In genomic region chr17:59018666-59019065, GRCm38 (mm10) we compare ENCODE assay signal across 30 mouse cellular contexts. TPM values are rescaled to one million over a fixed set of nuclear protein-coding genes. Genes with fewer than 3 reads are reported as not detected.
DNase-seq lines count a peak whose midpoint lies in the region; ATAC-seq and TF ChIP-seq lines count a peak whose summit lies in the region.
"Had no signal": no experiment of that assay in that cellular context is flagged by ENCODE, and none has a peak within 500 bp of the region (broad histone marks: within the 10 kb centered on the region; RNA-seq: fewer than 3 reads in every experiment).

No protein-coding gene starts in this region.

- H3K4me2 ChIP-seq in forebrain, embryonic 11.5 days (ENCODE audit: low read depth, low read length, severe bottlenecking) = no peak overlapping the region
- no peak overlapping the region for H3K4me2 ChIP-seq in forebrain, embryonic 15.5 days (replicated peaks)
- no peak overlapping the region for H3K4me2 ChIP-seq in hindbrain, postnatal 0 days (ENCODE audit: low read depth, low read length)
- no peak overlapping the region for H3K4me2 ChIP-seq in hindbrain, embryonic 13.5 days
- H3K4me2 ChIP-seq in embryonic facial prominence, embryonic 14.5 days (ENCODE audit: low read depth, low read length) = no peak overlapping the region
- H3K4me2 ChIP-seq: embryonic facial prominence, embryonic 12.5 days; heart, embryonic 13.5 days; hindbrain, embryonic 15.5 days; intestine, embryonic 15.5 days had no signal

- TF ChIP-seq POLR2A in heart, adult 2 months (IDR thresholded peaks at IDR 0.05; ENCODE audit: insufficient read depth, low read depth, low read length) = no peak

- no peak for TF ChIP-seq CTCF in hindbrain, postnatal 0 days (IDR thresholded peaks at IDR 0.05; ENCODE audit: low read depth)
- TF ChIP-seq CTCF in heart, adult 2 months (IDR thresholded peaks at IDR 0.05) = no peak

- no peak for TF ChIP-seq EP300 in heart, adult 2 months (IDR thresholded peaks at IDR 0.05; ENCODE audit: insufficient read depth, low read depth, low read length)

- H3K9me3 ChIP-seq in forebrain, embryonic 11.5 days (ENCODE audit: control insufficient read depth, low read length) = no peaks in the 10 kb centered on the region
- no peaks in the 10 kb centered on the region for H3K9me3 ChIP-seq in forebrain, embryonic 15.5 days
- no peaks in the 10 kb centered on the region for H3K9me3 ChIP-seq in hindbrain, postnatal 0 days (ENCODE audit: low read length)
- H3K9me3 ChIP-seq in hindbrain, embryonic 13.5 days = no peaks in the 10 kb centered on the region
- H3K9me3 ChIP-seq in embryonic facial prominence, embryonic 14.5 days (ENCODE audit: control insufficient read depth, low read length) = no peaks in the 10 kb centered on the region
- H3K9me3 ChIP-seq: embryonic facial prominence, embryonic 12.5 days; heart, embryonic 10.5 days; heart, embryonic 13.5 days; hindbrain, embryonic 15.5 days; intestine, embryonic 15.5 days had no signal

- no peak overlapping the region for H3K4me3 ChIP-seq in forebrain, embryonic 11.5 days (ENCODE audit: low read depth, low read length)
- H3K4me3 ChIP-seq in forebrain, embryonic 15.5 days = no peak overlapping the region
- H3K4me3 ChIP-seq in hindbrain, postnatal 0 days (ENCODE audit: low read length) = no peak overlapping the region
- no peak overlapping the region for H3K4me3 ChIP-seq in hindbrain, embryonic 13.5 days
- no peak overlapping the region for H3K4me3 ChIP-seq in embryonic facial prominence, embryonic 14.5 days (ENCODE audit: low read depth, low read length)
- no peak overlapping the region for H3K4me3 ChIP-seq in heart, adult 2 months
- H3K4me3 ChIP-seq: embryonic facial prominence, embryonic 12.5 days; erythroblast, embryonic 14.5 days; heart, embryonic 10.5 days; heart, embryonic 13.5 days; hindbrain, embryonic 15.5 days; intestine, embryonic 15.5 days had no signal

- no peaks in the 10 kb centered on the region for H3K4me1 ChIP-seq in forebrain, embryonic 11.5 days (replicated peaks; ENCODE audit: control insufficient read depth, insufficient read depth, low read length)
- H3K4me1 ChIP-seq in forebrain, embryonic 15.5 days = no peaks in the 10 kb centered on the region
- H3K4me1 ChIP-seq in hindbrain, postnatal 0 days (ENCODE audit: insufficient read depth, low read length) = no peaks in the 10 kb centered on the region
- no peaks in the 10 kb centered on the region for H3K4me1 ChIP-seq in hindbrain, embryonic 13.5 days (replicated peaks)
- H3K4me1 ChIP-seq in embryonic facial prominence, embryonic 14.5 days (ENCODE audit: control insufficient read depth, insufficient read depth, low read length) = no peaks in the 10 kb centered on the region
- no peaks in the 10 kb centered on the region for H3K4me1 ChIP-seq in heart, adult 2 months (ENCODE audit: control insufficient read depth, insufficient read depth, low read length)
- H3K4me1 ChIP-seq: embryonic facial prominence, embryonic 12.5 days; heart, embryonic 13.5 days; hindbrain, embryonic 15.5 days; intestine, embryonic 15.5 days had no signal

- DNase-seq in forebrain, embryonic 11.5 days (ENCODE audit: low spot score) = no peak
- peak; percentile 9 for DNase-seq in hindbrain, postnatal 0 days (ENCODE audit: low spot score)
- peak; percentile 48 for DNase-seq in retina, postnatal 1 day
- DNase-seq in retina, embryonic 14.5 days (ENCODE audit: low spot score) = no peak
- peak; percentile 36 for DNase-seq in embryonic facial prominence, embryonic 14.5 days (ENCODE audit: low spot score)
- DNase-seq in heart, adult 2 months = no peak
- DNase-seq: adrenal gland, adult 8-10 months; adrenal gland, postnatal 25 days; cerebellum, adult 2 months; cerebellum, adult 9-11 months; cerebellum, postnatal 36 days; embryo, embryonic 11 days; gastrocnemius, postnatal 25 days; heart, adult 18-20 months; heart, postnatal 14 days; heart, postnatal 4 days; kidney, adult 11 months had no signal

- H3K36me3 ChIP-seq in forebrain, embryonic 11.5 days (ENCODE audit: control insufficient read depth, insufficient read depth, low read length) = no peaks in the 10 kb centered on the region
- no peaks in the 10 kb centered on the region for H3K36me3 ChIP-seq in forebrain, embryonic 15.5 days
- H3K36me3 ChIP-seq in hindbrain, postnatal 0 days (ENCODE audit: insufficient read depth, low read length) = no peaks in the 10 kb centered on the region
- no peaks in the 10 kb centered on the region for H3K36me3 ChIP-seq in hindbrain, embryonic 13.5 days
- no peaks in the 10 kb centered on the region for H3K36me3 ChIP-seq in embryonic facial prominence, embryonic 14.5 days (ENCODE audit: control insufficient read depth, insufficient read depth, low read length)
- H3K36me3 ChIP-seq in heart, adult 2 months (ENCODE audit: control insufficient read depth, insufficient read depth, low read length) = no peaks in the 10 kb centered on the region
- H3K36me3 ChIP-seq: embryonic facial prominence, embryonic 12.5 days; heart, embryonic 10.5 days; heart, embryonic 13.5 days; hindbrain, embryonic 15.5 days; intestine, embryonic 15.5 days had no signal

- peak; percentile 60 for ATAC-seq in forebrain, embryonic 11.5 days (replicated peaks; ENCODE audit: low FRiP score)
- no peak for ATAC-seq in forebrain, embryonic 15.5 days (replicated peaks)
- no peak for ATAC-seq in hindbrain, postnatal 0 days
- ATAC-seq in hindbrain, embryonic 13.5 days (ENCODE audit: low FRiP score) = no peak
- no peak for ATAC-seq in embryonic facial prominence, embryonic 14.5 days (ENCODE audit: low read depth)
- ATAC-seq: activated CD4-positive, CD25-positive, alpha-beta regulatory T cell, adult 4 months; CD4-positive, CD25-positive, alpha-beta regulatory T cell, adult 4 months; intestine, embryonic 15.5 days had no signal

- WGBS in forebrain, embryonic 11.5 days = 87% methylated on average over 4 of the region's 4 CpGs
- 41% methylated on average over 4 of the region's 4 CpGs for WGBS in forebrain, embryonic 15.5 days
- 70% methylated on average over 4 of the region's 4 CpGs for WGBS in hindbrain, postnatal 0 days
- WGBS in hindbrain, embryonic 13.5 days = 87% methylated on average over 4 of the region's 4 CpGs
- 63% methylated on average over 4 of the region's 4 CpGs for WGBS in embryonic facial prominence, embryonic 14.5 days
- WGBS in heart, adult 2 months = 89% methylated on average over 4 of the region's 4 CpGs

- intact Hi-C loops in heart, adult 2 months (cut with DNase I) = no loop called here

- H3K27me3 ChIP-seq in forebrain, embryonic 11.5 days (ENCODE audit: control insufficient read depth, insufficient read depth, low read length) = no peaks in the 10 kb centered on the region
- H3K27me3 ChIP-seq in forebrain, embryonic 15.5 days = no peaks in the 10 kb centered on the region
- no peaks in the 10 kb centered on the region for H3K27me3 ChIP-seq in hindbrain, postnatal 0 days (ENCODE audit: insufficient read depth, low read length)
- H3K27me3 ChIP-seq in hindbrain, embryonic 13.5 days = no peaks in the 10 kb centered on the region
- H3K27me3 ChIP-seq in embryonic facial prominence, embryonic 14.5 days (replicated peaks; ENCODE audit: control insufficient read depth, insufficient read depth, low read length) = no peaks in the 10 kb centered on the region; the same call in 1 of the 2 replicates
- H3K27me3 ChIP-seq in heart, adult 2 months (ENCODE audit: control insufficient read depth, insufficient read depth, low read length) = no peaks in the 10 kb centered on the region
- H3K27me3 ChIP-seq: embryonic facial prominence, embryonic 12.5 days; heart, embryonic 13.5 days; hindbrain, embryonic 15.5 days; intestine, embryonic 15.5 days had no signal

- no peak overlapping the region for H3K9ac ChIP-seq in forebrain, embryonic 11.5 days (ENCODE audit: low read length)
- no peak overlapping the region for H3K9ac ChIP-seq in forebrain, embryonic 15.5 days (replicated peaks)
- no peak overlapping the region for H3K9ac ChIP-seq in hindbrain, postnatal 0 days (replicated peaks; ENCODE audit: low read length)
- H3K9ac ChIP-seq in hindbrain, embryonic 13.5 days = no peak overlapping the region
- no peak overlapping the region for H3K9ac ChIP-seq in embryonic facial prominence, embryonic 14.5 days (ENCODE audit: low read depth, low read length)
- no peak overlapping the region for H3K9ac ChIP-seq in heart, adult 2 months (ENCODE audit: low read depth, low read length)
- H3K9ac ChIP-seq: embryonic facial prominence, embryonic 12.5 days; heart, embryonic 13.5 days; hindbrain, embryonic 15.5 days; intestine, embryonic 15.5 days had no signal

- H3K27ac ChIP-seq in forebrain, embryonic 11.5 days (ENCODE audit: low read depth, low read length) = no peak overlapping the region
- H3K27ac ChIP-seq in forebrain, embryonic 15.5 days (replicated peaks) = no peak overlapping the region
- H3K27ac ChIP-seq in hindbrain, postnatal 0 days = no peak overlapping the region
- H3K27ac ChIP-seq in hindbrain, embryonic 13.5 days = no peak overlapping the region
- no peak overlapping the region for H3K27ac ChIP-seq in embryonic facial prominence, embryonic 14.5 days (replicated peaks; ENCODE audit: low read depth, low read length)
- no peak overlapping the region for H3K27ac ChIP-seq in heart, adult 2 months
- H3K27ac ChIP-seq: embryonic facial prominence, embryonic 12.5 days; heart, embryonic 10.5 days; heart, embryonic 13.5 days; hindbrain, embryonic 15.5 days; intestine, embryonic 15.5 days had no signal

- no peaks in the 10 kb centered on the region for H3K79me2 ChIP-seq in heart, adult 2 months (replicated peaks; ENCODE audit: control insufficient read depth, insufficient read depth, low read length)

RNA-seq across cellular contexts. Expression of gene Nudt12, which starts 5.5 kb away (rescaled TPM):
- polyA plus RNA-seq in forebrain, embryonic 11.5 days (2014; fragmentation: Nextera tagmentation; extraction: Ambion mirVana) = 8.3 and 9.7 TPM in 2 replicates
- 2.7 and 3.6 TPM in 2 replicates for polyA plus RNA-seq in forebrain, embryonic 15.5 days (2015; fragmentation: Nextera tagmentation; extraction: Ambion mirVana)
- 2.3 and 5.9 TPM in 2 replicates for total RNA-seq in hindbrain, postnatal 0 days (2014; rRNA removed)
- polyA plus RNA-seq in hindbrain, postnatal 0 days (2015; fragmentation: Nextera tagmentation; extraction: Ambion mirVana) = 2.0 and 3.5 TPM in 2 replicates
- 3.9 and 6.1 TPM in 2 replicates for polyA plus RNA-seq in hindbrain, embryonic 13.5 days (2015; fragmentation: Nextera tagmentation; extraction: Ambion mirVana)
- 3.9 and 4.0 TPM in 2 replicates for polyA plus RNA-seq in embryonic facial prominence, embryonic 14.5 days (2014; fragmentation: Nextera tagmentation; extraction: Ambion mirVana)
- 10 to 100 TPM; 14.6 to 16.9 TPM for total RNA-seq in heart, adult 2 months (2021)
- 4.5 and 10.6 TPM in 2 replicates for polyA plus RNA-seq in heart, adult 2 months (2012; rRNA removed)

RNA-seq across cellular contexts. Expression of gene Pdzph1, which starts 27.5 kb away (rescaled TPM):
- 22.8 and 27.2 TPM in 2 replicates for polyA plus RNA-seq in forebrain, embryonic 11.5 days (2014; fragmentation: Nextera tagmentation; extraction: Ambion mirVana)
- polyA plus RNA-seq in forebrain, embryonic 15.5 days (2015; fragmentation: Nextera tagmentation; extraction: Ambion mirVana) = 8.2 and 8.3 TPM in 2 replicates
- 0.32 and 1.5 TPM in 2 replicates for total RNA-seq in hindbrain, postnatal 0 days (2014; rRNA removed)
- 3.2 and 4.2 TPM in 2 replicates for polyA plus RNA-seq in hindbrain, postnatal 0 days (2015; fragmentation: Nextera tagmentation; extraction: Ambion mirVana)
- 3.8 and 4.8 TPM in 2 replicates for polyA plus RNA-seq in hindbrain, embryonic 13.5 days (2015; fragmentation: Nextera tagmentation; extraction: Ambion mirVana)
- polyA plus RNA-seq in embryonic facial prominence, embryonic 14.5 days (2014; fragmentation: Nextera tagmentation; extraction: Ambion mirVana) = 0.42 TPM in 1 of 2 replicates, not detected in the other
- total RNA-seq in heart, adult 2 months (2021) = not detected
- not detected in 2 replicates for polyA plus RNA-seq in heart, adult 2 months (2012; rRNA removed)
- total RNA-seq: adrenal gland, postnatal 25 days; gastrocnemius, adult 8-10 months; heart, adult 18-20 months; heart, postnatal 14 days; heart, postnatal 4 days had no signal
- polyA plus RNA-seq: activated CD4-positive, CD25-positive, alpha-beta regulatory T cell, adult 4 months; C2C12; CD4-positive, CD25-positive, alpha-beta regulatory T cell, adult 4 months; erythroblast, embryonic 14.5 days; heart, embryonic 13.5 days; heart, embryonic 16.5 days had no signal

Comparison
In these comparisons a context has a peak if more than half of its experiments do, and no peak if none do; other contexts are left out.
1. DNase-seq: peak in hindbrain, postnatal 0 days (single experiment), retina, postnatal 1 day (single experiment) and embryonic facial prominence, embryonic 14.5 days (single experiment); none in forebrain, embryonic 11.5 days (single experiment), retina, embryonic 14.5 days (single experiment) and heart, adult 2 months (0 of 2).